Mouse (Mus musculus) G1E (cell line): ENCODE measurements around the gene Ss18l2. TPM values are rescaled to one million over a fixed set of nuclear protein-coding genes. Genes with fewer than 3 reads are reported as not detected.

Experiments
- ATAC-seq: 2 replicates; pipeline ENCODE4 v1.8.0; 2016; ENCODE audit warnings: mild to moderate bottlenecking; ENCODE audit not compliant: insufficient number of reproducible peaks, poor library complexity, low FRiP score, severe bottlenecking; ENCODE audit errors: extremely low read depth
- DNase-seq: peaks from one replicate; pipeline ENCODE4 v3.0.0; 2012; ENCODE audit warnings: low spot score
- H3K27me3 ChIP-seq: 2 replicates; pipeline ENCODE4 v1.6.1; 2012; ENCODE audit warnings: mild to moderate bottlenecking, low read length, inconsistent platforms; ENCODE audit not compliant: insufficient read depth
- H3K36me3 ChIP-seq: replicated peaks from 2 replicates; pipeline ENCODE3; 2012; ENCODE audit warnings: mild to moderate bottlenecking, inconsistent platforms
- H3K4me1 ChIP-seq: 2 replicates; pipeline ENCODE4 v1.6.1; 2012; ENCODE audit warnings: low read depth, low read length, inconsistent platforms, mixed read lengths; ENCODE audit not compliant: insufficient read depth
- H3K4me3 ChIP-seq: 2 replicates; pipeline ENCODE4 v1.5.1; 2012; ENCODE audit warnings: low read depth, mild to moderate bottlenecking, inconsistent platforms, low read length, moderate library complexity, mixed read lengths
- H3K9me3 ChIP-seq: replicated peaks from 2 replicates; pipeline ENCODE4 v1.6.1; 2012; ENCODE audit warnings: inconsistent platforms
- CTCF ChIP-seq: IDR thresholded peaks from 2 replicates; pipeline ENCODE4 v1.5.1; 2012; ENCODE audit warnings: low read depth, low read length, inconsistent platforms, mixed read lengths
- GATA1 ChIP-seq: IDR thresholded peaks from 2 replicates; pipeline ENCODE4 v1.6.1; 2012; ENCODE audit warnings: borderline replicate concordance, low read length, inconsistent platforms, mixed read lengths
- GATA2 ChIP-seq: IDR thresholded peaks from 2 replicates; pipeline ENCODE4 v1.6.1; 2012; ENCODE audit warnings: low read depth, low read length, inconsistent platforms, borderline replicate concordance
- POLR2AphosphoS5 ChIP-seq: IDR thresholded peaks from 2 replicates; pipeline ENCODE4 v1.6.1; 2012; ENCODE audit warnings: low read depth, low read length, inconsistent platforms; ENCODE audit not compliant: insufficient replicate concordance
- TAL1 ChIP-seq: conservative IDR thresholded peaks from 2 replicates; pipeline ENCODE4 v1.6.1; 2012; ENCODE audit warnings: low read depth, low read length, inconsistent platforms, mixed read lengths
- polyA plus RNA-seq: library from polyadenylated mRNA; stranded (reverse); fragments of >175 nt; gene quantifications from 2 replicates; pipeline ENCODE4 v1.2.3, GENCODE M21; 2012
- total RNA-seq, 2 experiments: library from RNA; stranded (forward) in 1 of 2; stranded (reverse) in 1 of 2; fragments of 200-1000 nt in 1 of 2; fragments of >200 nt in 1 of 2; fragmentation: Nextera tagmentation in 1 of 2; gene quantifications; 2 replicates each; pipeline ENCODE4 v1.2.3; 2014 to 2017

Gene Ss18l2
- total and polyA plus RNA-seq, 3 experiments = 7.1 to 39.7 (median 12.9) TPM

- no peak for ATAC-seq
- peaks cover 29% of the 10 kb centered on the region for H3K36me3 ChIP-seq
- no peak for DNase-seq
- H3K9me3 ChIP-seq = 0 out of 2 replicates have a peak, but pooled peaks cover under 1% of the 10 kb centered on the region
- TF ChIP-seq GATA2 = no peak
- no peak for TF ChIP-seq TAL1
- TF ChIP-seq CTCF = no peak
- TF ChIP-seq POLR2AphosphoS5 = no peak
- no peak for TF ChIP-seq GATA1
- H3K27me3 ChIP-seq = peaks cover 8% of the 10 kb centered on the region; the same call in 1 of the 2 replicates
- no peak overlapping the region for H3K4me3 ChIP-seq
- H3K4me1 ChIP-seq = peaks cover 5% of the 10 kb centered on the region; the same call in 1 of the 2 replicates
Observed at GRCm38 (mm10) chr9:121681191-121681590, 28.9 kb upstream of the Ss18l2 start.

- H3K4me1 ChIP-seq = peaks cover under 1% of the 10 kb centered on the region; the same call in 1 of the 2 replicates
- DNase-seq (no peak), ATAC-seq (no peak)
- H3K9me3 ChIP-seq = 0 out of 2 replicates have a peak, but pooled peaks cover 4% of the 10 kb centered on the region
- peaks cover 4% of the 10 kb centered on the region; the same call in 1 of the 2 replicates for H3K27me3 ChIP-seq
- no peak overlapping the region for H3K4me3 ChIP-seq
- H3K36me3 ChIP-seq = peaks cover 31% of the 10 kb centered on the region
- TF ChIP-seq CTCF (no peak), GATA2 (no peak), GATA1 (no peak), POLR2AphosphoS5 (no peak), TAL1 (no peak)
Observed at GRCm38 (mm10) chr9:121682037-121682680, 28.0 kb upstream of the Ss18l2 start.

- H3K36me3 ChIP-seq = peaks cover 43% of the 10 kb centered on the region
- ATAC-seq (no peak), DNase-seq (no peak)
Observed at GRCm38 (mm10) chr9:121684702-121685101, 25.4 kb upstream of the Ss18l2 start.

GRCm38 (mm10) chr9:121690200-121690651, 19.9 kb upstream of the Ss18l2 start:
- no peak for TF ChIP-seq CTCF
- no peak for TF ChIP-seq GATA2
- TF ChIP-seq TAL1 = no peak
- no peak for TF ChIP-seq POLR2AphosphoS5
- TF ChIP-seq GATA1 = no peak
- Histone ChIP-seq H3K27me3 (no peaks in the 10 kb centered on the region), H3K9me3 (0 out of 2 replicates have a peak, but pooled peaks cover 4% of the 10 kb centered on the region), H3K4me3 (no peak overlapping the region), H3K4me1 (peaks cover 2% of the 10 kb centered on the region; the same call in 1 of the 2 replicates), H3K36me3 (peaks cover 55% of the 10 kb centered on the region)
- DNase-seq (no peak), ATAC-seq (no peak)

More at GRCm38 (mm10) chr9:121684702-121685101, 25.4 kb upstream of the Ss18l2 start:
- Histone ChIP-seq H3K4me1 (no peaks in the 10 kb centered on the region), H3K27me3 (no peaks in the 10 kb centered on the region), H3K4me3 (no peak overlapping the region), H3K9me3 (0 out of 2 replicates have a peak, but pooled peaks cover 4% of the 10 kb centered on the region)
- TF ChIP-seq GATA1 (no peak), CTCF (no peak), GATA2 (no peak), POLR2AphosphoS5 (no peak), TAL1 (no peak)

- Histone ChIP-seq H3K4me1 (peaks cover 2% of the 10 kb centered on the region; the same call in 1 of the 2 replicates), H3K36me3 (peaks cover 55% of the 10 kb centered on the region)
- TF ChIP-seq TAL1 (no peak), POLR2AphosphoS5 (no peak), CTCF (no peak), GATA1 (no peak), GATA2 (no peak)
Observed at GRCm38 (mm10) chr9:121690734-121691133, 19.4 kb upstream of the Ss18l2 start.

GRCm38 (mm10) chr9:121694736-121695135, 15.4 kb upstream of the Ss18l2 start:
- Histone ChIP-seq H3K4me1 (peaks cover 2% of the 10 kb centered on the region; the same call in 1 of the 2 replicates), H3K9me3 (peaks cover 8% of the 10 kb centered on the region), H3K27me3 (no peaks in the 10 kb centered on the region), H3K36me3 (peaks cover 50% of the 10 kb centered on the region), H3K4me3 (no peak overlapping the region)
- DNase-seq = no peak
- ATAC-seq = no peak
- no peak for TF ChIP-seq GATA2
- no peak for TF ChIP-seq TAL1
- TF ChIP-seq GATA1 = no peak
- TF ChIP-seq CTCF = no peak
- TF ChIP-seq POLR2AphosphoS5 = no peak

More at GRCm38 (mm10) chr9:121690734-121691133, 19.4 kb upstream of the Ss18l2 start:
- Histone ChIP-seq H3K27me3 (no peaks in the 10 kb centered on the region), H3K4me3 (no peak overlapping the region), H3K9me3 (0 out of 2 replicates have a peak, but pooled peaks cover 4% of the 10 kb centered on the region)
- ATAC-seq = no peak
- no peak for DNase-seq
